Mouse (Mus musculus) T-helper 2 cell (primary cell): Measurements from ENCODE around the gene Iqcd.

Source experiments
- in situ Hi-C: fragments of 300-600 bp; cut with MboI, MseI; formaldehyde crosslinking; loops from one replicate; pipeline ENCODE4 v1.15.1; 2025; ENCODE audit warnings: high pct_unique_total_duplicates

The Iqcd gene

GRCm38 (mm10) chr5:120571056-120571740, 17.6 kb upstream of the Iqcd start:
- in situ Hi-C loops: no loop called here

GRCm38 (mm10) chr5:120574469-120575063, 14.2 kb upstream of the Iqcd start:
- in situ Hi-C loops: no loop called here

- in situ Hi-C loops: no loop called here
Observed at GRCm38 (mm10) chr5:120576781-120577301, 12.0 kb upstream of the Iqcd start.

DNA sequence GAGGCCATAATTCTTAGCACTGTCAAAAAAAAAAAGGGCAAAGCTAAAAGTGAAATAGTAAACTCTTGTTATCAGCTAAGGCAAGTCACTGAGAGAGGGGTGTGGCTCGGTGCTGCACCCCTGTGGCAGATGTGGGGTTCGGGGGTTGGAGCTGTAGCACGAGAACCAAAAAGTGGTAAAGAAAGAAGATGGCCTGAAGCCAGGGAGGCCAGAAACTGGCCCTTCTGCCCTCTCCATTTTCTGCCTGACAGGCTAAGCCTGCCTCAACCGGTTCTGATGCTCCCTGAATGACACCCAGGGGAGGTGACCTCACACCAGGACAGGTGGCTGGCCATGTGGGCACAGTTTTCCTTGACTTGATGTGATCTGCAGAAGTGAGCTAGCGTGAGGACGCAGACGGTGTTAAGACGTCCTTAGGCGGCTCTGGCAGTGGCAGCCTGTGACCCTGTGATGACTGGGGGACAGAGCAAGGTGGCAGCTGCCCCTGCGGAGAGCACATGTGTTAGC, 10.8 kb upstream of the Iqcd start:
- in situ Hi-C loops: no loop called here

DNA sequence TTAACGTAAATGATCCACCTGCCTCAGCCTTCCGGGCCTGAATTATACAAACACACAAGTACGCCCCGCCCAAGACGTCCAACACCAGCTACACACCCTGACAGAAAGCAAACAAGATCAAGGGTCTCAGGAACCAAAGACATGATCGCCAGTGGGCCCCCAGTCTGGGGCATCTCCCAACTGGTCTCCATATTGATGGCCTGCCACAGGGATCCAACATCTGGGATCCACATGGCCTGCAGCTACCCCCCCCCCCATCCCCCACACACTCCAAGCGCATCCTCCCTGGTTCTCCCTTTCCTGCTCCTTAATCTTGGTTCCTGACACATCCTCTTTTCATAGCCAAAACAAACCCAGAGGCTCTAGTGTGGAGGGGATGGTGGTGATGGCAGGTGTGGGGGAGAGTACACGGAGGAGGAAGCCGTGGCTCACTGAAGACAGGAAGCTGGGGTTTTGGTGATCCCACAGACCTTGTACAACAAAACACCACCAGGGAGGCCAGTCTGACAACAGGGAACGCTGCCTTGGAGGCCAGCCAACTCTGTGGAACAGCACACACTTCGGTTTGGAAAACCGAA, 10.2 kb upstream of the Iqcd start:
- in situ Hi-C loops: no loop called here

GRCm38 (mm10) chr5:120579211-120579897, 9.5 kb upstream of the Iqcd start:
- in situ Hi-C loops: no loop called here

- in situ Hi-C loops: no loop called here
Observed at GRCm38 (mm10) chr5:120579898-120580626, 8.8 kb upstream of the Iqcd start.

GRCm38 (mm10) chr5:120582002-120582401, 6.8 kb upstream of the Iqcd start:
- in situ Hi-C loops: no loop called here

GRCm38 (mm10) chr5:120583511-120583910, 5.3 kb upstream of the Iqcd start:
- in situ Hi-C loops: no loop called here

DNA sequence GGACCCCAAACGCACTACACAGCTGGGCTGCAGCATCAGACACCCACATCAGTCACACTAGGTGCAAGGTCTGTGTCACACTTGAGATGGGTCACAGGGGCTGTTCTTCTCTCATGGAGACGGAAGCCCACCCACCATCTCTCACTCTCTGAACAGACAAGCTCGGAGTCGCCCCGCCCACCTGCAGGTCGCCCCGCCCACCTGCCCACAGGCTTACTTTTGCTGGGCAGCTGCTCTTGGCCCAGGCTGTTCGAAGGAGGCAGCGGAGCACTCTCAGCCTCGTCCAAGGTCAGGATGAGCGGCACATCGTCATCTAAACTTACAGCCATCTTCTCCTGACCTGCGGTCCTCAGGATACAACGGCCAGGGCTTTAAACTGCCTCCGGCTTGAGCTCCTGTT, 3.8 kb upstream of the Iqcd start:
- in situ Hi-C loops: no loop called here

GRCm38 (mm10) chr5:120586741-120587615, 1.8 kb upstream of the Iqcd start:
- in situ Hi-C loops: no loop called here

GRCm38 (mm10) chr5:120587616-120587926, 1.2 kb upstream of the Iqcd start:
- in situ Hi-C loops: no loop called here

DNA sequence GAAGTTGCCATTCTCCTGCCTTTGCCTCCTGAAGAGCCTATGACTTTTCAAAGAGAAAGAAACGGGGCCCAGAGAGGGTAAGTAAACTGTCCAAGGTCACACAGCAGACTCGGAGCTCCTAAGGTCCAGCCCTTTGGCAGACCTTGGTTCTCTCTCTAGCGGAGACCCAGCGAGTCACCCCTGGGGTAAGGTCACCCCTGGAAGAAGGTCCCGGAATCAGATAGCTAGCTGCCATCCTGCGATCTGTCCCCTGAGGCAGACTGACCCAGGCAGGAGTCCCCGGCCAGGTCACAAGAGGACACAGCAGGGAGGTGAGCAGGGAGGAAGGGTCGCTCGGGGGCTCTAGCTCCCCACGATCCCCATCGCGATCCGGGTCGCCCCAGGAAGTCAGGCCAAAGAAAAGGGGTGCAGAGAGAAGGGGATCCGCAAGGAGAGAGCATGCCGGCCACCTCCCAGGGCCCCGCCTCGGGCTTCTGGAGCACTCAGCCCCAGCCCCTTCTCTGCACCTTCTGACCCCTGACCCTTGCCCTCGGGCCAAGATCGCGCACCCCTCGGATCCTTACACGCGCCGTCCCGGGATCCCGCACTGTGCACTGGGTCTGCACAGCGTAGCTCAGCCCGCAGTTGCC, 762 bp upstream of the Iqcd start:
- in situ Hi-C loops: no loop called here

- in situ Hi-C loops: no loop called here
Observed at GRCm38 (mm10) chr5:120590356-120591010, 1.7 kb downstream of the Iqcd start.

DNA sequence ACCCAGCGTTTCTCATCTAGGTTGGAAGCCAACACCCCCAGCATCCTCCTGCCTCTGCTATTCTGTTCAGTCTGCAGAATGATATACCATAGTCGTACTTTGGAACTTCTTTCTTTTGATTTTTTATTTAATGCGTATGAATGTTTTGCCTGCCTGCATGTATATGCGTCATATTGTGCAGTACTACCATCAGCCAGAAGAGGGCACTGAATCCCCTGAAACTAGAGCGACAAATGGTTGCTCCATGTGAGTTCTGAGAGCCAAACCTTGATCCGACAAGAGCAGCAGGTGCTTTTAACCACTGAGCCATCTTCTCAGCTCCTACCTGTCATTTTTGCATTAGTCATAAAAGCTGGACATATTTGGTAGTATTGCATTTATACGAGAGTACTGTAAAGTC, 3.3 kb downstream of the Iqcd start:
- in situ Hi-C loops: no loop called here

DNA sequence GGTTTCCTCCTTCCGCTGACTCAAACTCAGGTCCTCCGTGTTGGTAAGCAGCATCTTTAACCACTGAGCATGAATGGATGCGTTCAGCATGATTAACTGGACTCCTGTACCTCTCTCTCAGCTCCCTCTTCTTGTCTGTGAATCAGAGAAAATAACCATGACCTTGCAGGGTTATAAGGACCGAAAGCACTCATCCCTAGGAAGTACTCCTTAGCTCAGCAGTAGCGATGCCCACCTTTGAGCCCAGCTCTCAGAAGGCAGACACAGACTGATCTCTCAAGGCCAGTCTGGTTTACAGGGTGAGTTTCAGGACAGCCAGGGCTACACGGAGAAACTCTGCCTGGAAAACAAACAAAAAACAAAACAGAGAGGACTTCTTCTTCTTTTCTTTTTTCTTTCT, 5.7 kb downstream of the Iqcd start:
- in situ Hi-C loops: no loop called here

DNA sequence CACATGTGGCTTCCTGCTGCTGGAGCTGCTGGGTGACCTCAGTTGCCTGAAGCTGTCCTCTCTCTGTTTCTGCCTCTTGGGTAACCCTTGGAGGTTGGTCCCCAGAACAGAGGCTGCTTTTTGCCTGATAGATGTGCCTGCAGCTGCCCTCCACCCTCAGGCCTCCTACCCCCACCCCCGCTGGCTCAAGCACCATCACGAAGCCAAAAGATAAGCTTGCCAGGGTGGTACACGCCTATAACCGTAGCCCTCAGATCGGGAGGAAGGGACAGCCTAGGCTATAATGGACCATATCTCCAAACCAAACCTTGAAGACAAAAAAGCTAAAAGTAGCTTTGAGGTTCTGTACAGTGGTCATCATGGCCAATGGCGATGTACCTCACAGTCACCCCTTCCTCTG, 10.8 kb downstream of the Iqcd start:
- in situ Hi-C loops: no loop called here

GRCm38 (mm10) chr5:120600946-120601668, 12.3 kb downstream of the Iqcd start:
- in situ Hi-C loops: no loop called here

DNA sequence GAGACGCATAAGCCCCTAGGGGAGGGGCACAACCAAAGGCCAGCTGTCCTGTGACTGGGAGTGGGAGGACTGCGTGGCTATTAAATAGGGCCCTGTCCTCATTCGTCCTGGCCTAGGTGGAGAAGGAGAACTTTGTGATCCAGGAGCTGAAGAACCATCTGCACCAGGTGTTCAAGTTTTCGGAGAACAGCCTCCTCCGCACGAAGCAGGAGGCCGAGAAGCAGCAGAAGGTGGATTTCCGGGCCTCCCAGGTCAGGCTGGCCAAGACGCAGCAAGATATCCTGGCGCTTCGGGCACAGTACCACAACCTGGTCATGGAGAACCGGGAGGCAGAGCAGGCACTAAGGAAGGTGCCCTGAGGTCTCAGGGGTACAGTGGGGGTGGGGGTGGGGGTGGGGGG, 13.4 kb downstream of the Iqcd start:
- in situ Hi-C loops: no loop called here
